In genomic region chr16:4273702-4274476, GRCm38 (mm10) we compare ENCODE assay signal across 7 mouse cellular contexts.
DNase-seq lines count a peak whose midpoint lies in the region; ATAC-seq and TF ChIP-seq lines count a peak whose summit lies in the region.

No protein-coding gene starts in this region.

- peaks cover 30% of the 10 kb centered on the region for H3K4me1 ChIP-seq in kidney, embryonic 15.5 days
- peaks cover 30% of the 10 kb centered on the region for H3K4me1 ChIP-seq in limb, embryonic 13.5 days

- peak overlapping the region; percentile 82 for H3K27ac ChIP-seq in kidney, embryonic 15.5 days
- peak overlapping the region; percentile 55; the same call in 1 of the 2 replicates for H3K27ac ChIP-seq in limb, embryonic 13.5 days

- no peak overlapping the region for H3K9ac ChIP-seq in kidney, embryonic 15.5 days
- no peak overlapping the region for H3K9ac ChIP-seq in limb, embryonic 13.5 days

- ATAC-seq in Patski: peak; percentile 42
- peak; percentile 82 for ATAC-seq in kidney, embryonic 15.5 days (replicated peaks; ENCODE audit: low FRiP score)
- peak; percentile 70 for ATAC-seq in limb, embryonic 13.5 days (ENCODE audit: low FRiP score, low read depth)

- H3K9me3 ChIP-seq in kidney, embryonic 15.5 days (replicated peaks): no peaks in the 10 kb centered on the region
- no peaks in the 10 kb centered on the region for H3K9me3 ChIP-seq in limb, embryonic 13.5 days

- CTCF ChIA-PET in Patski (lab: Charles Lee): interaction anchor here (1.7 kb wide), 1 partner anchor 12 kb away, joined by 6 read pairs; no protein-coding TSS in a partner anchor

- POLR2A ChIA-PET in Patski (lab: Charles Lee): interaction anchor here (0.8 kb wide), 1 partner anchor 193 kb away, joined by 3 read pairs; no protein-coding TSS in a partner anchor

- WGBS in kidney, embryonic 15.5 days: 46% methylated on average over 12 of the region's 12 CpGs
- WGBS in limb, embryonic 13.5 days: 45% methylated on average over 12 of the region's 12 CpGs

- TF ChIP-seq CTCF in Patski (IDR thresholded peaks at IDR 0.05): no peak

- H3K36me3 ChIP-seq in kidney, embryonic 15.5 days: no peaks in the 10 kb centered on the region
- H3K36me3 ChIP-seq in limb, embryonic 13.5 days: no peaks in the 10 kb centered on the region

- in situ Hi-C loops in Patski (cut with MboI; ENCODE audit: low pct_unique_long_range_greater_than_20kb): no loop called here

- no peak overlapping the region for H3K4me2 ChIP-seq in kidney, embryonic 15.5 days
- no peak overlapping the region; the same call in 1 of the 2 replicates for H3K4me2 ChIP-seq in limb, embryonic 13.5 days (replicated peaks)

- H3K4me3 ChIP-seq in kidney, embryonic 15.5 days (replicated peaks): no peak overlapping the region
- no peak overlapping the region for H3K4me3 ChIP-seq in limb, embryonic 13.5 days

- no peaks in the 10 kb centered on the region for H3K27me3 ChIP-seq in Patski
- H3K27me3 ChIP-seq in kidney, embryonic 15.5 days: no peaks in the 10 kb centered on the region
- H3K27me3 ChIP-seq in limb, embryonic 13.5 days: no peaks in the 10 kb centered on the region

- DNase-seq in Patski (ENCODE audit: low read depth, low spot score): no peak
- peak; percentile 84 for DNase-seq in adrenal gland, postnatal 14 days
- DNase-seq in gastrocnemius, postnatal 4 days (ENCODE audit: low spot score in 2 of 2): peak; percentile 47 to 80
- DNase-seq in right cerebral cortex, postnatal 4 days: peak; percentile 67
- no peak for DNase-seq in B cell, adult 2 months

Comparison
In these comparisons a context has a peak if more than half of its experiments do, and no peak if none do; other contexts are left out.
1. DNase-seq: peak in adrenal gland, postnatal 14 days (single experiment), gastrocnemius, postnatal 4 days (2 of 2) and right cerebral cortex, postnatal 4 days (single experiment); none in Patski (single experiment) and B cell, adult 2 months (0 of 2).
2. Peak in every context shown above with its lines, with median percentiles within 50 percentile points of each other: ATAC-seq.